Mouse (Mus musculus): ENCODE measurements around the gene Lyst. TPM values are rescaled to one million over a fixed set of nuclear protein-coding genes. Genes with fewer than 3 reads are reported as not detected.
"Not testable (repeated sequence)": the region's sequence is repeated elsewhere in the genome, so short reads cannot be mapped to it uniquely, and the experiment has no call there.

The Lyst gene
- 10 to 100 TPM in 1 of 2 experiments, 1 to 10 TPM in 1; 8.3 to 12.0 TPM for total RNA-seq (2021)

DNA sequence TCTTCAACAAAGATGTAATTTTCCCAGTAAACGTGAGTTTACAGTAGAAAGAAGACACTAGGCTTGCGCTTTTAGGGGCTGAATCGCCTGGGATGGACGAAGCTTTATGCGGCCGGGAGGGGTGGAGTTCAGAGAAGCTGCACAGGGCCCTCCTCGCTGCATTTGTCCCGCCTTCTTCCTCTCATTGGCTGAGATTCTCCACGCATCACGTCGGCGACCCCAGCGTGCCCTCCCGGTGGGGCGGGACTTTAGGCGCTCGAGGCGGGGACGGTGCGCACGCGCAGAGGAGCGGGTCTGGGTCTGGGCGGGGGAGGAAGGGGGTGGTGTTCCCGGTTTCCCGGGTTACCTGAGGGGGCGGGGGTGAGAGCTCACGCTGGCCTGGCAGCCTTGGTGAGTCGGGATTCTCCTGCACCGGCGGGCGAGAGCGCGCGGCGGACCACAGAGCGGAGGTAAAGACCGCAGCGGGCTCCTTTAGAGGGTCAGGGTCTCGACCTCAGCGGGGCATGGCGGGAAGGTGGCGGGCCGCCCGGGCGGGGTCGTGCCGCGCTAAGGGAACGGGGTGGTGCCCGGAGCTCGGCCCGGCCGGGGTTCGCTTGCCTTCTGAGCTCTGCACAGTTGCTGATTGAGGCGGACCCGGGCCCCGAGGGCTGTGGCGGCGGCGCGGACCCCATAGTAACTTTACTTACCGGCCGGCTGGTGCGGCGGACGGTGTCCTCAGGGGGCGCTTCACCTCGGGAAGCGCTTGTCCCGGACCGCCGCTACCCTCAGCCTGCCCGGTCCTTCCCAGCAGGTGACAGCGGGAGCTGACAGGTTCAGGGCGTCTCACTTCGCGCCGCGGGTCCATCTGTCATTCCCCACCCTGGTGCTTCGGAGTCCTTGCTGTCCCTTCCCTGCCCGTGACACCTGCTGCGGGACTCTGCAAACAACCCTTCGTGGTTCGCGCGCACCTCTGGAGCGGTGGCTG is at the start of gene Lyst:
Gene Lyst, plus strand, starts transcription at position 350 of the 964 bp plus-strand sequence.
- intact Hi-C loops (cut with DNase I): loop anchor here (5.0 kb wide), 1 partner anchor 73 kb away; no protein-coding TSS in a partner anchor
- DNase-seq (ENCODE audit: low spot score): peak; percentile 97

DNA sequence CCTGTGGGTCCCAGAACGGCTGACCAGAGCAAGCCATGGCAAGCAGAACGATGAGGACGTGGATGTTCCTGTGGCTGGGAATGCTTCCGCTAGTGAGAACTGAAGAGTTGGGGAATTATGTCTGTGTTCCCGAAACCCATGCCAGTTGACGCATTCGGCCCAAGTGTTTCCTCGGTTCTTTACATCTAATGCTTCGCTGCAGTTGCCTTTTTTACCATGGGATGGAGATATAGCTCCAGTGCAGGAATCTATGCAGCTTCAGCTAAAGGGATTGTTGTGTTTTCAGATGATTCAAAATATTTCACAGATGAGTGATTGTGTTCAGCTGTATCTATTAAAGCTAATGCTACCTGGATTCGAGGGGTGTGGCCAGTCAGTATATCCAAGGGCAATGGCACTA is 47.1 kb upstream of the Lyst start:
- intact Hi-C loops (cut with DNase I); DNase-seq (ENCODE audit: low spot score): not testable (repeated sequence)

GRCm38 (mm10) chr13:13546792-13547191 is 43.4 kb upstream of the Lyst start:
- intact Hi-C loops (cut with DNase I): no loop called here
- no peak for DNase-seq (ENCODE audit: low spot score)

GRCm38 (mm10) chr13:13547889-13548288 is 42.3 kb upstream of the Lyst start:
- intact Hi-C loops (cut with DNase I): no loop called here
- DNase-seq (ENCODE audit: low spot score): no peak

DNA sequence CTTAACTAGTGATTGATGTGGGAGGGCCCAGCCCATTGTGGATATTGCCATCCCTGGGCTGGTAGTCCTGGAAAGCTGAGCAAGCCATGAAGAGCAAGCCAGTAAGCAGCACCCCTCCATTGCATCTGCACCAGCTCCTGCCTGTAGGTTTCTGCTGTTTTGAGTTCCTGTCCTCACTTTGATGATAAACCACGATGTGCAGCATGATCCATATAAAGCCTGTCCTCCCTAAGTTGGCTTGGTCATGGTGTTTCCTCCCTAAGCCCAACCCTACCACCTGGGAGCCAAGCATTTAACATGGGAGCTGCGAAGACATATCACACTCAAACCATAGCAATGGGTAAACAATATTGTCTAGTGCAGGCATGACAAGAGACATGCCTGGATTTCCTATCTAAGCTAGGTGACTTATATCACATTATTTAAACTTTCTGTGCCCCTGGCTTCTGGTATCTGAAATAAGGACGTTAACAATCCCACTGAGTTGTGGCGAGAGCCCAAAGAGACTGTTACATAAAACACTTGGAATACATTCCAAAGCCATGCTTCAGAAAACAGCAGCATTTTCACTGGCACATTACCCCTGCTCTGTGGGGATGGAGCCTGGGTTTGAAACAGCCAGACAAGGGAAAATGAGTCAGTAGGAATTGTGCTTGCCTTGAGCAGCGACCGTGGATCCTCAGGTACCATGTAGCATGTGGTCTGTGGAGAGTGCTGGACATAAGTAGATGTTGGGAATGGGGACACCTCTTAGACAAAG is 41.6 kb upstream of the Lyst start:
- DNase-seq (ENCODE audit: low spot score): no peak
- intact Hi-C loops (cut with DNase I): no loop called here

DNA sequence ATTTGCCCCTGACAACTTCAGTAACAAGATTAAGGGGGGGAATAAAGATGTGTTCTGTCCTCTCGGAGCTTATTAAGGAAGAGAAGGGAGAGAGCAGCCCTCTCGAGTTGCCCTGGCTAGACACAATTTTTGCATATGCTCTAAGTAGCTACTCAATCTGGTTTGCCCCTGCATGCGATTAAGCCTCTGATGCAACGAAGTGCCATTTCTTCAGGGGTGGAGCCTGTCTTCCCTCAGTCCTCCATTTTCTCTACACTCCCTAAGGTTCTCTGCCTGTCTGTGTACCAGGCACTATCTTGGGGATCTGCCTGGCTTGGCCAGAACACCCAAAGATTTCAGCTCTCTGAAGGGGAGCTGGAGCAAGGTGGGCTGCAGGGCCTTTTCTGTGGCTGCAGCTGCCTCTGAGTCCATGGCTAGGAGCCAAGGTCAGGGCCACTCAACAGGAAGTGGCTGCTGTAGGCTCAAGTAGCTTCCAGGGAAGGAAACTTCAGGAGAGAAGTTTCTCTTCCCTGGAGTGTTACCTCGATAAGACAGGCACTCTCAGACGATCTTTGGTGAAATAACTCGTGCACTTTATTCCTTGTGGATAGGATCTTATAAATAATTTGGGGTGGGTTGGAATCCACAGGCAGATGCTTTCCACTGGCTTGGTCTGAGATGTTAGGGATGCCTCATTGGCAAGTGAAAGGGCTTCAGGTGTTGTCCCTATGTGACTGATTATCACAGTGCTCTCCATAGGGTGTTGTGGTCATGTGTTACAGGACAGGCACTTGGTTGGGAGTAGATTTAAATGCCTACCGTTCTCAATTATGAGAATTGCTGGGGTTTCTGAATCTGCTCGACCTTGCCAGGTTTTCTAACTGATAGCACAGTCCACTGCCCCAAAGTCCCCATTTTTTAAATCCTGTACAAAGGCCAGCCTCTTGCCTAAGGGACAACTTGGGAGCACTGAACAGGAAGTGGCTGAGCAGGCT is 40.2 kb upstream of the Lyst start:
- DNase-seq (ENCODE audit: low spot score): no peak
- intact Hi-C loops (cut with DNase I): no loop called here

DNA sequence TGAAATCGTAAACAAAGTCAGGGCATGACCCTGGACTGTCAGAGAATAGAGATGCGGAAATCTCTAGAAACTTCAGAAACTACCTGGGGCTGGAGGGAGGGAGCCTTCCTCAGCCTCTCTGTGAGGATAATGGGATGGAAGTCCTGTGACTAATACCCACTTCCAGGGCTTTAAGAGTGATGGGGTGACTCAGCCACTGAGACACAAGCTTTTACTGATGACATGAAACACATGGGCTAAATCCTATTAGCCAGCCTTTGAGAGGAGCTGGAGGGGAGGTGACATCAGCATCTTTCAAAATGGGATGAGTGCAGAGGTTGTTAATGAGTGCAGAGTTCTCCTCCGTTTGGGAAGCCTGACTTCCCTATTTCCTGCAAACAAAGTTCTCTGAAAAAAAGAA is 38.2 kb upstream of the Lyst start:
- intact Hi-C loops (cut with DNase I): no loop called here
- no peak for DNase-seq (ENCODE audit: low spot score)

GRCm38 (mm10) chr13:13553660-13554059 is 36.5 kb upstream of the Lyst start:
- no peak for DNase-seq (ENCODE audit: low spot score)
- intact Hi-C loops (cut with DNase I): no loop called here

DNA sequence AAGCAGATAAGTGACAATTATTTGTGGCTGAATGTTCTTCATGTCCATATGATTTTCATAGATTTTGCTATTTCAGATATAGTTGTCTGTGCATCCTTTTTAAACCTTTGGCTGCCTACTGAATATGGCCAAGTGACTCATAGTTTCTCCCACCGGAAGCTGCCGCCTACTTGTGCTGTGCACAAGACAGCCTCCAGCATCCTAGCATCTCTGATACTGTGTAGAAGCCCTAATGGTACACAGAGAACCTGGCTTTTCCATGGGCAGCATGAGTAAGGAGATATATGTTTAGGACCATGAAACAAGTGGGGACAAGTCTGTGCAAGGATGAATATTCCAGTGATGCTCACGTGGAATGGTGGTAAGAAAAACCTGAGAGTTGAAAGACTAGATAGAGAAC is 35.0 kb upstream of the Lyst start:
- no peak for DNase-seq (ENCODE audit: low spot score)
- intact Hi-C loops (cut with DNase I): no loop called here

DNA sequence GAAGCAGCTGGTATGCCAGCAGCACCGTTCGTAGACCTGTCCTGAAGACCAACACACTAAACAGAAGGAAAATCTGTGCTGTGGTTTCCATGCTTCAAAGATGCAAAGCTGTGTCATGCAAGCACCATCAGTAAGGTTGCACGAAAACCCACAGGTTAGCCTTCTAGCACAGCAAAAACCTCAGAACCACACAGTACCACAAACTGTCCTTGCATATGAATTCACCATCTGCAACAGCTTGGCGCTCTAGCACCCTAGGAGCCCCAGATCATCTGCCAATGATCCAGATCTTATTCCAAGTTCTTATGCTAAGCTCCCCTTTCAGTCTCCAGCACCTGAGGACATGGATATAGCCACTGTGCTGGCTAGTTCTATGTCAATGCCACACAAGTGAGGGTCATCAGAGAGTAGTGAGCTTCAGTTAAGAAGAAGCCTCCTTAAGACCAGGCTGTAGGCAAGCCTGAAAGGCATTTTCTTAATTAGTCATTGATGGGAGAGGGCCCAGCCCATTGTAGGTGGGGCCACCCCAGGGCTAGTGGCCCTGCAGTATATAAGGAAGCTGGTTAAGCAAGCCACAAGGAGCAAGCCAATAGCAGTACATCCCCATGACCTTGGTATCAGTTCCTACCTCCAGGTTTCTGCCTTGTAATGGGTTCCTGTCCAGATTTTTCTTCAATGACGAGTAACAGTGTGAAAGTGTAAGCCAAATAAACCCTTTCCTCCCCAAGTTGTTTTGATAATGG is 33.0 kb upstream of the Lyst start:
- intact Hi-C loops (cut with DNase I): no loop called here
- no peak for DNase-seq (ENCODE audit: low spot score)

DNA sequence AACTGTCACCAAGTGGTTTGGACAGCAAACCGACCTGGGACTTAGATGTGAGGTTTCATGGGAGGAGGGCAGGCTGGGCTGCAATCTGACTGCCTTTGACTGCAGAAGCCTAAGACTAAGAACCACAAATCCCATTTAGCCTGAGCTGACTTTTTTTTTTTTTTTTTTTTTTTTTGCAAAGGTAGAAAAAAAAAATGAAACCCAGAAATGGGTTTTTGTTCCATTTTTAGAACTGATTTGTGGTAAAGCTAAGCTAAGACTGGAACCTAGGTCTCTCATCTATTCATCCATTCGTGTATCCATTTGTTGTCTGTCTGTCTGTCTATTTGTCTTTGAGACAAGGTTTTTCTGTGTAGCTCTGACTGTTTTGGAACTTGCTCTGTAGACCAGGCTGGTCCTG is 31.9 kb upstream of the Lyst start:
- intact Hi-C loops (cut with DNase I): no loop called here
- DNase-seq (ENCODE audit: low spot score): no peak

DNA sequence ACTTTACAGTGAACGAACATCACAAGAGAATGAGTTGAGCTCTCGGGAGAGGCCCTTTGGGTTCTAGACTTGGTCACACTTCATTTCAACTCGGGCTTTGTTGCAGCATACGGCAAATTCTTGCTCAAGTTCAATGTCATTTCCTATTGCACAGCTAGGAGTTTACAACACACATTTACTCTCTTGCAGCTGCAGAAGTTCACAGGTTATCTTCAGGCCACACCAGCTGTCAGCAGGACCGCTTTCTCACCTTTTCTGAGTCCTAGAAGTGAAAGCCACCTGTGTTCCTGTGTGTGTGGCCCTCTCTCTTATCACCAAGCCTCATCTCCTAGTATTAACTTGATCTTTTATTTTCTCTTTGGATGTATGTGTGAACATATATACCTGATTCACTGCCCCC is 31.3 kb upstream of the Lyst start:
- DNase-seq (ENCODE audit: low spot score): no peak
- intact Hi-C loops (cut with DNase I): no loop called here

GRCm38 (mm10) chr13:13562571-13562970 is 27.6 kb upstream of the Lyst start:
- DNase-seq (ENCODE audit: low spot score): no peak
- intact Hi-C loops (cut with DNase I): no loop called here

DNA sequence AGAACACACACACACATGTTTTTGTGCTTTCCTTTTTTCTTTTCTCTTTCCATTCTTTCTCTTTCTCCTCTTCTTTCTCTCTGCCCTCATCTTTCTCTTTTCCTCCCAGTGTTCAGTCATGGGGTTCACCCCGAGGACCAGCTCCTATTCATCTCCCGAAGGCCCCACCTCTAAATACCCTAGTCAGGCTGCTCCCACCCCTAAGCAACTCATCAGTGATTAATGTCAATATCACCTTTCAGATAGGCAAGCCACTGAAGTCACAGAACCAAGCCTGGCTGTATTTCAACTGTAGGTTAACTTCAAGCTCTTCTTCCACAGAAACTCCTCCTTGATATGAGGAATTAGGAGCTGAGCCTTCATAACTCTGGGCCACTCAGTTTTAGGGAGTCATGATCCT is 26.1 kb upstream of the Lyst start:
- DNase-seq (ENCODE audit: low spot score): no peak
- intact Hi-C loops (cut with DNase I): no loop called here

- intact Hi-C loops (cut with DNase I): no loop called here
- no peak for DNase-seq (ENCODE audit: low spot score)
Observed at GRCm38 (mm10) chr13:13564541-13564940, 25.7 kb upstream of the Lyst start.

DNA sequence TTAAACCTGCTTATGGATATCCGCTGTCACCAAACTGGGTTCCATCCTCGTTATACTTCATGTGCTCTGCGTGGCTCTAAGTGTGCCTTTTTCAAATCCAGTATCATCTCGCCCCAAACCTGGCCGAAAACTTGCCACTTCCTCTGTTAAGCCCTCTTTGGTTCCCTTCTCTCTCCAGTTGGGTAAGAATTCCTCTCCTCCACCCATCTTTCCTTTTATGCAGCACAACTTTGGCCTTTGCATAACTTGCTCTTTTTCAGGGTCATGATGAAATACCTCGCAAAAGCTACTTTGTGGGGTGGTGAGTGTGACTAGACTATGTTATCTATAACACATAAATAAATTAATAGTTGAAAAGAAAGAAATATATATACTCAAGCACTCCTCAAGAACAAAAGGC is 22.6 kb upstream of the Lyst start:
- intact Hi-C loops (cut with DNase I): no loop called here
- no peak for DNase-seq (ENCODE audit: low spot score)

GRCm38 (mm10) chr13:13568824-13569223 is 21.4 kb upstream of the Lyst start:
- DNase-seq (ENCODE audit: low spot score): no peak
- intact Hi-C loops (cut with DNase I): no loop called here

GRCm38 (mm10) chr13:13569603-13570002 is 20.6 kb upstream of the Lyst start:
- intact Hi-C loops (cut with DNase I): loop anchor here (5.0 kb wide), 1 partner anchor 52 kb away; no protein-coding TSS in a partner anchor
- DNase-seq (ENCODE audit: low spot score): no peak
